Mouse (Mus musculus): ENCODE measurements at regions not wholly inside any gene's neighbourhood (a gene's known extent, or its start where the extent isn't known, plus 50 kb on each side); places are given as distances from the start of the nearest gene placed in this dataset.

GRCm38 (mm10) chr9:31971801-31972628, 58.8 kb upstream of the Barx2 start:
- Histone ChIP-seq H3K36me3 (ENCODE audit: control insufficient read depth, insufficient read depth, low read length) (no peaks in the 10 kb centered on the region), H3K27ac (replicated peaks) (no peak overlapping the region), H3K9me3 (ENCODE audit: control insufficient read depth, low read length) (no peaks in the 10 kb centered on the region), H3K27me3 (ENCODE audit: control insufficient read depth, insufficient read depth, low read length) (no peaks in the 10 kb centered on the region), H3K9ac (ENCODE audit: low read length) (no peak overlapping the region), H3K4me2 (replicated peaks; ENCODE audit: low read depth) (no peak overlapping the region), H3K4me1 (replicated peaks; ENCODE audit: control insufficient read depth, insufficient read depth) (0 out of 2 replicates have a peak, but pooled peaks cover 3% of the 10 kb centered on the region), H3K4me3 (ENCODE audit: low read depth, low read length) (no peak overlapping the region)
- ATAC-seq (ENCODE audit: low FRiP score, low TSS enrichment) (peak; percentile 79), DNase-seq (ENCODE audit: low spot score) (peak; percentile 65)
- WGBS: 21% methylated on average over 7 of the region's 7 CpGs
- TF ChIP-seq EP300 (optimal IDR thresholded peaks at IDR 0.05) (no peak), CTCF (IDR thresholded peaks at IDR 0.05; ENCODE audit: low read depth) (peak; percentile 96)

- H3K4me2 ChIP-seq (replicated peaks; ENCODE audit: low read depth): no peak overlapping the region
- ATAC-seq (ENCODE audit: low FRiP score, low TSS enrichment): no peak
- H3K27me3 ChIP-seq (ENCODE audit: control insufficient read depth, insufficient read depth, low read length): no peaks in the 10 kb centered on the region
- no peak for DNase-seq (ENCODE audit: low spot score)
- TF ChIP-seq CTCF (IDR thresholded peaks at IDR 0.05; ENCODE audit: low read depth): no peak
- 0 out of 2 replicates have a peak, but pooled peaks cover 3% of the 10 kb centered on the region for H3K4me1 ChIP-seq (replicated peaks; ENCODE audit: control insufficient read depth, insufficient read depth)
- H3K9me3 ChIP-seq (ENCODE audit: control insufficient read depth, low read length): no peaks in the 10 kb centered on the region
- 61% methylated on average over 6 of the region's 6 CpGs for WGBS
- H3K9ac ChIP-seq (ENCODE audit: low read length): no peak overlapping the region
- no peak overlapping the region for H3K27ac ChIP-seq (replicated peaks)
- H3K36me3 ChIP-seq (ENCODE audit: control insufficient read depth, insufficient read depth, low read length): no peaks in the 10 kb centered on the region
- no peak overlapping the region for H3K4me3 ChIP-seq (ENCODE audit: low read depth, low read length)
Measured at GRCm38 (mm10) chr9:31972629-31972993, 59.3 kb upstream of the Barx2 start.

GRCm38 (mm10) chr9:31976191-31976590, 62.9 kb upstream of the Barx2 start:
- Histone ChIP-seq H3K27ac (replicated peaks) (no peak overlapping the region), H3K27me3 (ENCODE audit: control insufficient read depth, insufficient read depth, low read length) (no peaks in the 10 kb centered on the region), H3K4me1 (replicated peaks; ENCODE audit: control insufficient read depth, insufficient read depth) (0 out of 2 replicates have a peak, but pooled peaks cover 3% of the 10 kb centered on the region), H3K9me3 (ENCODE audit: control insufficient read depth, low read length) (no peaks in the 10 kb centered on the region), H3K9ac (ENCODE audit: low read length) (no peak overlapping the region), H3K4me3 (ENCODE audit: low read depth, low read length) (no peak overlapping the region), H3K36me3 (ENCODE audit: control insufficient read depth, insufficient read depth, low read length) (no peaks in the 10 kb centered on the region), H3K4me2 (replicated peaks; ENCODE audit: low read depth) (no peak overlapping the region)
- ATAC-seq (ENCODE audit: low FRiP score, low TSS enrichment) (no peak), DNase-seq (ENCODE audit: low spot score) (no peak)
- no peak for TF ChIP-seq CTCF (IDR thresholded peaks at IDR 0.05; ENCODE audit: low read depth)
- no peak for TF ChIP-seq EP300 (optimal IDR thresholded peaks at IDR 0.05)
- 75% methylated on average over 2 of the region's 2 CpGs for WGBS

- no peak overlapping the region for H3K4me3 ChIP-seq (ENCODE audit: low read depth, low read length)
- H3K36me3 ChIP-seq (ENCODE audit: control insufficient read depth, insufficient read depth, low read length): no peaks in the 10 kb centered on the region
- no peak overlapping the region for H3K4me2 ChIP-seq (replicated peaks; ENCODE audit: low read depth)
- 94% methylated on average over 2 of the region's 2 CpGs for WGBS
- no peaks in the 10 kb centered on the region for H3K4me1 ChIP-seq (replicated peaks; ENCODE audit: control insufficient read depth, insufficient read depth)
- H3K9me3 ChIP-seq (ENCODE audit: control insufficient read depth, low read length): no peaks in the 10 kb centered on the region
- no peak for DNase-seq (ENCODE audit: low spot score)
- no peak overlapping the region for H3K9ac ChIP-seq (ENCODE audit: low read length)
- TF ChIP-seq EP300 (optimal IDR thresholded peaks at IDR 0.05) (no peak), CTCF (IDR thresholded peaks at IDR 0.05; ENCODE audit: low read depth) (no peak)
- H3K27me3 ChIP-seq (ENCODE audit: control insufficient read depth, insufficient read depth, low read length): no peaks in the 10 kb centered on the region
- ATAC-seq (ENCODE audit: low FRiP score, low TSS enrichment): no peak
- H3K27ac ChIP-seq (replicated peaks): no peak overlapping the region
Measured at GRCm38 (mm10) chr9:31978071-31978470, 64.8 kb upstream of the Barx2 start.

GRCm38 (mm10) chr9:31979211-31979610, 65.9 kb upstream of the Barx2 start:
- no peak for ATAC-seq (ENCODE audit: low FRiP score, low TSS enrichment)
- H3K36me3 ChIP-seq (ENCODE audit: control insufficient read depth, insufficient read depth, low read length): no peaks in the 10 kb centered on the region
- 82% methylated on average over 3 of the region's 3 CpGs for WGBS
- H3K9me3 ChIP-seq (ENCODE audit: control insufficient read depth, low read length): no peaks in the 10 kb centered on the region
- no peak for TF ChIP-seq EP300 (optimal IDR thresholded peaks at IDR 0.05)
- no peak for TF ChIP-seq CTCF (IDR thresholded peaks at IDR 0.05; ENCODE audit: low read depth)
- no peak overlapping the region for H3K4me3 ChIP-seq (ENCODE audit: low read depth, low read length)
- H3K4me2 ChIP-seq (replicated peaks; ENCODE audit: low read depth): no peak overlapping the region
- no peak overlapping the region for H3K9ac ChIP-seq (ENCODE audit: low read length)
- no peaks in the 10 kb centered on the region for H3K27me3 ChIP-seq (ENCODE audit: control insufficient read depth, insufficient read depth, low read length)
- DNase-seq (ENCODE audit: low spot score): no peak
- H3K27ac ChIP-seq (replicated peaks): no peak overlapping the region
- H3K4me1 ChIP-seq (replicated peaks; ENCODE audit: control insufficient read depth, insufficient read depth): no peaks in the 10 kb centered on the region

- Histone ChIP-seq H3K4me1 (replicated peaks; ENCODE audit: control insufficient read depth, insufficient read depth) (no peaks in the 10 kb centered on the region), H3K4me2 (replicated peaks; ENCODE audit: low read depth) (no peak overlapping the region), H3K36me3 (ENCODE audit: control insufficient read depth, insufficient read depth, low read length) (no peaks in the 10 kb centered on the region), H3K9me3 (ENCODE audit: control insufficient read depth, low read length) (no peaks in the 10 kb centered on the region), H3K9ac (ENCODE audit: low read length) (no peak overlapping the region), H3K27ac (replicated peaks) (no peak overlapping the region), H3K27me3 (ENCODE audit: control insufficient read depth, insufficient read depth, low read length) (no peaks in the 10 kb centered on the region), H3K4me3 (ENCODE audit: low read depth, low read length) (no peak overlapping the region)
- 92% methylated on average over 5 of the region's 5 CpGs for WGBS
- DNase-seq (ENCODE audit: low spot score) (no peak), ATAC-seq (ENCODE audit: low FRiP score, low TSS enrichment) (no peak)
- TF ChIP-seq EP300 (optimal IDR thresholded peaks at IDR 0.05) (no peak), CTCF (IDR thresholded peaks at IDR 0.05; ENCODE audit: low read depth) (no peak)
Measured at GRCm38 (mm10) chr9:31980459-31980858, 67.2 kb upstream of the Barx2 start.
